Comparison of ENCODE assay signal across 24 mouse cellular contexts in genomic region chr5:66769558-66769957, GRCm38 (mm10). TPM values are rescaled to one million over a fixed set of nuclear protein-coding genes. Genes with fewer than 3 reads are reported as not detected.
DNase-seq lines count a peak whose midpoint lies in the region; ATAC-seq lines count a peak whose summit lies in the region.
"Had no signal": no experiment of that assay in that cellular context is flagged by ENCODE, and none has a peak within 500 bp of the region (broad histone marks: within the 10 kb centered on the region; RNA-seq: fewer than 3 reads in every experiment).

No protein-coding gene starts in this region.

- H3K9me3 ChIP-seq in hindbrain, embryonic 15.5 days: no peaks in the 10 kb centered on the region
- no peaks in the 10 kb centered on the region for H3K9me3 ChIP-seq in hindbrain, embryonic 12.5 days (replicated peaks)
- H3K9me3 ChIP-seq in midbrain, embryonic 15.5 days: no peaks in the 10 kb centered on the region
- H3K9me3 ChIP-seq in midbrain, embryonic 13.5 days: no peaks in the 10 kb centered on the region
- H3K9me3 ChIP-seq: forebrain, embryonic 10.5 days; forebrain, embryonic 13.5 days; heart, embryonic 13.5 days had no signal

- H3K36me3 ChIP-seq in hindbrain, embryonic 15.5 days: no peaks in the 10 kb centered on the region
- no peaks in the 10 kb centered on the region for H3K36me3 ChIP-seq in hindbrain, embryonic 12.5 days
- no peaks in the 10 kb centered on the region for H3K36me3 ChIP-seq in midbrain, embryonic 15.5 days (replicated peaks)
- no peaks in the 10 kb centered on the region for H3K36me3 ChIP-seq in midbrain, embryonic 13.5 days
- H3K36me3 ChIP-seq: forebrain, embryonic 10.5 days; G1E; heart, embryonic 13.5 days had no signal

- no peaks in the 10 kb centered on the region for H3K27me3 ChIP-seq in hindbrain, embryonic 15.5 days
- H3K27me3 ChIP-seq in hindbrain, embryonic 12.5 days: no peaks in the 10 kb centered on the region
- no peaks in the 10 kb centered on the region for H3K27me3 ChIP-seq in midbrain, embryonic 15.5 days (replicated peaks)
- H3K27me3 ChIP-seq in midbrain, embryonic 13.5 days: no peaks in the 10 kb centered on the region
- H3K27me3 ChIP-seq: CH12.LX; forebrain, embryonic 13.5 days; Patski had no signal

- no peak overlapping the region for H3K4me2 ChIP-seq in hindbrain, embryonic 15.5 days
- no peak overlapping the region for H3K4me2 ChIP-seq in hindbrain, embryonic 12.5 days (replicated peaks)
- H3K4me2 ChIP-seq in midbrain, embryonic 15.5 days: no peak overlapping the region
- no peak overlapping the region for H3K4me2 ChIP-seq in midbrain, embryonic 13.5 days (replicated peaks)
- H3K4me2 ChIP-seq: forebrain, embryonic 13.5 days; heart, embryonic 13.5 days; hindbrain, embryonic 14.5 days had no signal

- H3K4me1 ChIP-seq in hindbrain, embryonic 15.5 days (replicated peaks): peaks cover 13% of the 10 kb centered on the region; the same call in 1 of the 2 replicates
- peaks cover 13% of the 10 kb centered on the region; the same call in 1 of the 2 replicates for H3K4me1 ChIP-seq in hindbrain, embryonic 12.5 days
- H3K4me1 ChIP-seq in midbrain, embryonic 15.5 days: peaks cover 9% of the 10 kb centered on the region
- H3K4me1 ChIP-seq in midbrain, embryonic 13.5 days (replicated peaks): peaks cover 13% of the 10 kb centered on the region; the same call in 1 of the 2 replicates

- WGBS in hindbrain, embryonic 15.5 days: 84% methylated on average over 5 of the region's 5 CpGs
- whole genome bisulfite sequencing in hindbrain, embryonic 12.5 days: 89% methylated on average over 5 of the region's 5 CpGs
- 85% methylated on average over 5 of the region's 5 CpGs for WGBS in midbrain, embryonic 15.5 days
- 88% methylated on average over 5 of the region's 5 CpGs for WGBS in midbrain, embryonic 13.5 days

- DNase-seq in heart, adult 11 months: peak; percentile 17
- no peak for DNase-seq in heart, adult 8-10 months (ENCODE audit: low spot score)
- DNase-seq: B cell, adult 2 months; cerebellum, adult 18-20 months; cerebellum, adult 9-10 months; cerebellum, postnatal 14 days; gastrocnemius, postnatal 25 days; heart, adult 2 months; heart, postnatal 14 days; heart, postnatal 4 days; kidney, adult 18-20 months had no signal

- H3K27ac ChIP-seq in hindbrain, embryonic 15.5 days (replicated peaks): no peak overlapping the region
- H3K27ac ChIP-seq in hindbrain, embryonic 12.5 days: no peak overlapping the region
- H3K27ac ChIP-seq in midbrain, embryonic 15.5 days: no peak overlapping the region
- H3K27ac ChIP-seq in midbrain, embryonic 13.5 days: no peak overlapping the region
- H3K27ac ChIP-seq: forebrain, embryonic 10.5 days; forebrain, embryonic 13.5 days; heart, adult 2 months; heart, embryonic 13.5 days; hindbrain, embryonic 14.5 days had no signal

- no peak overlapping the region for H3K9ac ChIP-seq in hindbrain, embryonic 15.5 days
- no peak overlapping the region for H3K9ac ChIP-seq in hindbrain, embryonic 12.5 days
- H3K9ac ChIP-seq in midbrain, embryonic 15.5 days: no peak overlapping the region
- H3K9ac ChIP-seq in midbrain, embryonic 13.5 days (replicated peaks): no peak overlapping the region
- H3K9ac ChIP-seq: forebrain, embryonic 13.5 days; heart, embryonic 13.5 days; hindbrain, embryonic 14.5 days had no signal

- ATAC-seq in hindbrain, embryonic 15.5 days (ENCODE audit: low FRiP score, low read depth): peak; percentile 52
- ATAC-seq in hindbrain, embryonic 12.5 days (ENCODE audit: low FRiP score): no peak
- 0 out of 2 replicates have a peak, but pooled peaks have one; percentile 32 for ATAC-seq in midbrain, embryonic 15.5 days (replicated peaks)
- ATAC-seq in midbrain, embryonic 13.5 days: no peak
- ATAC-seq: forebrain, embryonic 13.5 days; inflammation-experienced regulatory T-cells, adult 6 months; intestine, embryonic 16.5 days; Patski had no signal

- no peak overlapping the region for H3K4me3 ChIP-seq in hindbrain, embryonic 15.5 days
- H3K4me3 ChIP-seq in hindbrain, embryonic 12.5 days: no peak overlapping the region
- no peak overlapping the region for H3K4me3 ChIP-seq in midbrain, embryonic 15.5 days
- H3K4me3 ChIP-seq in midbrain, embryonic 13.5 days (replicated peaks): no peak overlapping the region
- H3K4me3 ChIP-seq: forebrain, embryonic 10.5 days; forebrain, embryonic 13.5 days; heart, adult 2 months; heart, embryonic 13.5 days had no signal

RNA-seq across cellular contexts. Expression of gene Limch1, which starts 23.9 kb away (rescaled TPM):
- 100 to 1,000 TPM; 278 to 326 (median 303) TPM for total RNA-seq in heart, adult 8-10 months (2022)
- polyA plus RNA-seq in hindbrain, embryonic 15.5 days (2015; fragmentation: Nextera tagmentation; extraction: Ambion mirVana): 49.3 and 50.7 TPM in 2 replicates
- 64.0 and 64.9 TPM in 2 replicates for polyA plus RNA-seq in hindbrain, embryonic 12.5 days (2016; fragmentation: Nextera tagmentation; extraction: Ambion mirVana)
- polyA plus RNA-seq in midbrain, embryonic 15.5 days (2015; fragmentation: Nextera tagmentation; extraction: Ambion mirVana): 47.6 and 51.1 TPM in 2 replicates
- polyA plus RNA-seq in midbrain, embryonic 13.5 days (2015; fragmentation: Nextera tagmentation; extraction: Ambion mirVana): 37.4 and 41.9 TPM in 2 replicates
- polyA plus RNA-seq: G1E had no signal

Comparison
In these comparisons a context has a peak if more than half of its experiments do, and no peak if none do; other contexts are left out.
1. ATAC-seq: peak in hindbrain, embryonic 15.5 days (single experiment) and midbrain, embryonic 15.5 days (single experiment); none in hindbrain, embryonic 12.5 days (single experiment) and midbrain, embryonic 13.5 days (single experiment).